Mouse (Mus musculus) forebrain, embryonic 11.5 days (tissue): Measurements from ENCODE around the gene Mapkbp1. TPM values are rescaled to one million over a fixed set of nuclear protein-coding genes. Genes with fewer than 3 reads are reported as not detected.

Source experiments
- ATAC-seq: fragments of 200-750 bp; cut with Nextera tagmentation; replicated peaks from 2 replicates; pipeline ENCODE4 v1.8.0; 2017; ENCODE audit warnings: moderate TSS enrichment; ENCODE audit not compliant: low FRiP score
- DNase-seq: peaks from one replicate; pipeline ENCODE4 v3.0.0-alpha.2; 2017; ENCODE audit warnings: low spot score
- H3K27ac ChIP-seq: fragments of 300-500 bp; sonication (generic); 2 replicates; pipeline ENCODE4 v1.5.1; 2014; ENCODE audit warnings: low read depth, low read length
- H3K27me3 ChIP-seq: fragments of 300-500 bp; sonication (generic); 2 replicates; pipeline ENCODE4 v1.6.1; 2014; ENCODE audit warnings: mild to moderate bottlenecking, low read length, mixed read lengths; ENCODE audit not compliant: control insufficient read depth, insufficient read depth
- H3K36me3 ChIP-seq: fragments of 300-500 bp; sonication (generic); 2 replicates; pipeline ENCODE4 v1.6.1; 2014; ENCODE audit warnings: mild to moderate bottlenecking, low read length, moderate library complexity, mixed read lengths; ENCODE audit not compliant: control insufficient read depth, insufficient read depth
- H3K4me1 ChIP-seq: fragments of 300-500 bp; sonication (generic); replicated peaks from 2 replicates; pipeline ENCODE4 v1.6.1; 2014; ENCODE audit warnings: low read length, mixed read lengths; ENCODE audit not compliant: control insufficient read depth, insufficient read depth
- H3K4me2 ChIP-seq: fragments of 300-500 bp; sonication (generic); 2 replicates; pipeline ENCODE4 v1.6.1; 2014; ENCODE audit warnings: low read depth, mild to moderate bottlenecking, low read length, moderate library complexity, mixed read lengths; ENCODE audit not compliant: severe bottlenecking
- H3K4me3 ChIP-seq: fragments of 300-500 bp; sonication (generic); 2 replicates; pipeline ENCODE4 v1.5.1; 2014; ENCODE audit warnings: low read depth, low read length
- H3K9ac ChIP-seq: fragments of 300-500 bp; sonication (generic); 2 replicates; pipeline ENCODE4 v1.6.1; 2014; ENCODE audit warnings: low read length
- H3K9me3 ChIP-seq: fragments of 300-500 bp; sonication (generic); 2 replicates; pipeline ENCODE4 v1.6.1; 2016; ENCODE audit warnings: low read length, mixed read lengths; ENCODE audit not compliant: control insufficient read depth
- WGBS: fragments of 180-500 bp; shearing (Covaris S2); extraction: QIAGEN DNeasy Blood & Tissue Kit; methylation state at CpG from one replicate; pipeline ENCODE4 v1.1.7; 2014; 5-methylcytosine and 5-hydroxymethylcytosine counted together
- polyA plus RNA-seq: library from polyadenylated mRNA; unstranded; fragments of >200 nt; fragmentation: Nextera tagmentation; extraction: Ambion mirVana; gene quantifications from 2 replicates; pipeline ENCODE4 v1.2.1, GENCODE M21; 2014

The Mapkbp1 gene
- polyA plus RNA-seq, 1 experiment from 2014 or later: 5.3 TPM

- no peaks in the 10 kb centered on the region for H3K9me3 ChIP-seq
- no peaks in the 10 kb centered on the region for H3K4me1 ChIP-seq
- 93% methylated on average over 4 of the region's 4 CpGs for WGBS
- no peak for DNase-seq
- H3K27me3 ChIP-seq: no peaks in the 10 kb centered on the region
- H3K27ac ChIP-seq: no peak overlapping the region
- H3K9ac ChIP-seq: no peak overlapping the region
- no peaks in the 10 kb centered on the region for H3K36me3 ChIP-seq
- no peak overlapping the region for H3K4me3 ChIP-seq
- ATAC-seq: no peak
- H3K4me2 ChIP-seq: no peak overlapping the region
These were observed 16.5 kb downstream of the Mapkbp1 start for GRCm38 (mm10) chr2:119988952-119989351.

DNA sequence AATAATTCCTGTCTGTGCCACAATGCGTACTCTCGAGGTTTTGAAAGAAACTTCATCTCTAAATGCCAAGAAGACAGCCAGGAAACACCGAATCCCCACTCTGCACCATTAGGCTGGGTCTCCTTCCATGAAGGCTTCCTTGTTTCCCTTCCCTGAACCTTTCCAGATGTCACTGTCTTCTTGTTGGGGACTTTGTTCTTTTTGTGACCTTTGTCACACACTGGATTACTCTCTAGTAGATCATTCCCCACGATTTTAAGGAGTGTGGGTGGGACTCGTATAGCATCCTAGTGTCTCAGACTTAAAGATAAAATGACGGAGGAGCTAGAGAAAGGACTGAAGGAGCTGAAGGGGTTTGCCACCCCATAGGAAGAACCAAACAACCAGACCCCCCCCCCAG, 18.4 kb downstream of the Mapkbp1 start:
- Histone ChIP-seq H3K9me3 (no peaks in the 10 kb centered on the region), H3K27me3 (no peaks in the 10 kb centered on the region), H3K27ac (no peak overlapping the region), H3K4me3 (no peak overlapping the region), H3K36me3 (no peaks in the 10 kb centered on the region), H3K4me2 (no peak overlapping the region), H3K4me1 (no peaks in the 10 kb centered on the region), H3K9ac (no peak overlapping the region)
- no peak for ATAC-seq
- DNase-seq: no peak
- WGBS: 85% methylated on average over 6 of the region's 6 CpGs

DNA sequence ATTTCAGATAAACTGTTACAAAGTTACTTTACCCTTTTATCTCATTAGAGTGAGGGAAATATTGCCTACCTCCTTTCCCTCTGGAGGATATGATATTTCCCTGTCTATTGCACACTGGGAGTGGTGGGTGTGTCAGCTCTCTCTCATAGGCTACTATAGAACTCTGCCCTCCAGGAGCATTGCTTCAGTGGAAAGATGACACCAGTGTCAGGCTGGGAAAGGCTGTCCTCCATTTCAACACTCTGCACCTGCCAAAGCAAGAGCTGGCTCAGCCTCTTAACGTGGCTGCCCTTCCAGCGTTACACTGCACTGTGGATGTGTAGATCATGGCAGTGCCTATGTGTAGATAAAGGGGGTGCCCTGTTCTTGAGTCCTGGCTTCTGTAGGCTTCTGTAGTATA, 19.9 kb downstream of the Mapkbp1 start:
- 84% methylated on average over 2 of the region's 2 CpGs for WGBS
- Histone ChIP-seq H3K9me3 (no peaks in the 10 kb centered on the region), H3K36me3 (no peaks in the 10 kb centered on the region), H3K4me1 (no peaks in the 10 kb centered on the region), H3K9ac (no peak overlapping the region), H3K27ac (no peak overlapping the region), H3K4me2 (no peak overlapping the region), H3K27me3 (no peaks in the 10 kb centered on the region), H3K4me3 (no peak overlapping the region)
- ATAC-seq (no peak), DNase-seq (no peak)

DNA sequence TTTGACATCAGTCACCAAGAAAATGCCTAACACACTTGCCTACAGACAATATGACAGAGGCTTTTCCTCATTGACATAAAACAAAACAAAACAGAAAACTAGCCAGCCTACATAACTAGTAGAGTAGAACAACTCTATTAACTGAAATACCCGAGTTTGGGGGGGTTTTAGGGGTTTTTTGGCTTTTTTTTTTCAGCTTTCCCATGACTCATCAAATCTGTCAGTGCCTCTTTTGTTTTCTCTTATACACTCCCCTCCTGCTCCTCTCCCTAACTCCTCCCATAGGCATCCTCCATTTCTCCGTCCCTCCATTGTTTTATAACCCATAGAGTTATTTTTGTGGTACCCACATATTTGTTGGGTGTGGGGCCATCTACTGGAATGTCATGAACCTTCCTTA, 21.0 kb downstream of the Mapkbp1 start:
- ATAC-seq: no peak
- DNase-seq: no peak
- H3K4me2 ChIP-seq: no peak overlapping the region
- no peaks in the 10 kb centered on the region for H3K27me3 ChIP-seq
- no peaks in the 10 kb centered on the region for H3K4me1 ChIP-seq
- H3K9me3 ChIP-seq: no peaks in the 10 kb centered on the region
- H3K27ac ChIP-seq: no peak overlapping the region
- H3K9ac ChIP-seq: no peak overlapping the region
- H3K4me3 ChIP-seq: no peak overlapping the region
- 55% methylated on average over 2 of the region's 2 CpGs for WGBS
- H3K36me3 ChIP-seq: no peaks in the 10 kb centered on the region

GRCm38 (mm10) chr2:119994839-119995238, 22.3 kb downstream of the Mapkbp1 start:
- Histone ChIP-seq H3K4me3 (no peak overlapping the region), H3K27me3 (no peaks in the 10 kb centered on the region), H3K9ac (no peak overlapping the region), H3K36me3 (no peaks in the 10 kb centered on the region), H3K4me1 (no peaks in the 10 kb centered on the region), H3K27ac (no peak overlapping the region), H3K9me3 (no peaks in the 10 kb centered on the region), H3K4me2 (no peak overlapping the region)
- ATAC-seq (no peak), DNase-seq (no peak)
- 92% methylated on average over 6 of the region's 6 CpGs for WGBS

- DNase-seq (no peak), ATAC-seq (no peak)
- Histone ChIP-seq H3K9me3 (no peaks in the 10 kb centered on the region), H3K4me1 (no peaks in the 10 kb centered on the region), H3K27ac (0 out of 2 replicates have a peak overlapping the region, but pooled peaks have one; percentile 31), H3K4me2 (no peak overlapping the region), H3K4me3 (no peak overlapping the region), H3K9ac (no peak overlapping the region), H3K36me3 (no peaks in the 10 kb centered on the region), H3K27me3 (no peaks in the 10 kb centered on the region)
- 71% methylated on average over 9 of the region's 9 CpGs for WGBS
These were observed 23.1 kb downstream of the Mapkbp1 start for GRCm38 (mm10) chr2:119995391-119996281.

DNA sequence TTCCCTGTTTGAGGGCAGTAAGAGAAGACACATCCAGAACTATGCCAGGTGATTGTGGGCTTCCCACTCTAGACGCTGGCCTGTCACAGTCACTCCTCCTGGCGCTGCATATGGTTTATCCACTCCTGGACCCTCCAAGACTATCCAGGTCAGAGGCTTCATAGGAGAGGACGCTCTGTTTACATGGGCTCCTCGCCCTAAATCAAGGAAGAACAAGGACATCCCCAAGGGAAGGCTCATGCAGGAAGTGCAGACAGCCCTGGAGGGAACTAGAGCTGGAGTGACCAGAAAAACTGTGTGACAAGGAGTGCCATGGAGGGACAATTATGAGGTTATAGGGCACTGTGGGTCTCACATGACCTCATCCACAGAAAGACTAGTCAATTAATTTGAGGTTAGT, 24.9 kb downstream of the Mapkbp1 start:
- ATAC-seq (no peak), DNase-seq (no peak)
- no peaks in the 10 kb centered on the region for H3K36me3 ChIP-seq
- no peak overlapping the region for H3K4me2 ChIP-seq
- H3K4me1 ChIP-seq: no peaks in the 10 kb centered on the region
- no peaks in the 10 kb centered on the region for H3K27me3 ChIP-seq
- H3K4me3 ChIP-seq: no peak overlapping the region
- H3K27ac ChIP-seq: no peak overlapping the region
- 93% methylated on average over 4 of the region's 4 CpGs for WGBS
- no peaks in the 10 kb centered on the region for H3K9me3 ChIP-seq
- no peak overlapping the region for H3K9ac ChIP-seq

DNA sequence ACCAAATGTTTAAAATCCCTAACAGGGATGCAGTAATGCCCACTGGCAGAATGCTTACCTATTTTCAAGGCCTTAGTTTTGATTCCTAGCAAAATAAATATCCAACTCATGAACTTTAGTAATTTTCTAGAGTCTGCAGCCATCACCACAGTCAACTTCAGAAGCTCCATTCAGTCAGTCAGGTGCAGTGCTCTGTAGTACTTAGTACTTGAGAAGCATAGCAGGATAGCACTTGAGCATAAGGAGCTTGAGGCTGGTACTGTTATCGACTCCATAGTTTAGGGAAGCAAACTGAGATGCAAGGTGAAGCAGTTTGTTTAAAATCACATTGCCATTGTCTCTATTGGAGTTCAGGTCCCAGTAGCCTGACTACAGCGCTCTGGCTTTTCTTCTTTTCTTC, 27.2 kb downstream of the Mapkbp1 start:
- no peak overlapping the region for H3K4me3 ChIP-seq
- no peak for ATAC-seq
- no peaks in the 10 kb centered on the region for H3K4me1 ChIP-seq
- H3K27me3 ChIP-seq: no peaks in the 10 kb centered on the region
- no peak overlapping the region for H3K27ac ChIP-seq
- WGBS: 94% methylated on average over 2 of the region's 2 CpGs
- no peaks in the 10 kb centered on the region for H3K36me3 ChIP-seq
- no peaks in the 10 kb centered on the region for H3K9me3 ChIP-seq
- no peak overlapping the region for H3K4me2 ChIP-seq
- DNase-seq: no peak
- no peak overlapping the region for H3K9ac ChIP-seq
